21 mouse cellular contexts compared by ENCODE assay signal in the genomic region with DNA sequence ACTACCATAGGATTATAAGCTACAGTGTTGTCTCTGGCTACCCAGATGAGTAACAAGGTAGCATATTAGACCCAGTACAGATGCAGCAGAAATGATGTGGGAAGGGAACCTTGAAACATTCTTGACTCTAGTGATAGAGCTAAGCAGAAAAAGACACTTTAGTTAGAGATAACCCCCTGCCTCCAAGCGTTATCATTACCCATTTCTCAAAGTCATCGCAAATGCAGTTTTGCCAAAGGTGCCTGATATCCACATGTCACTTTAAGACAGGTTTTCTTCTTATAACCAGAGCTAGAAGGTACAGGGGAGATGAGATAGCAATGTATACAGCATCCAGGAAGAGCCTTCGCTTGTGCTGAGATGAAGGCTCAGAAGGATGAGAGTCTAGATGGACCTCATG.
"Had no signal": no experiment of that assay in that cellular context is flagged by ENCODE, and none has a peak within 500 bp of the region (broad histone marks: within the 10 kb centered on the region; RNA-seq: fewer than 3 reads in every experiment).

No protein-coding gene starts in this region.

- DNase-seq: kidney, adult 18-20 months; kidney, adult 9 months; kidney, postnatal 14 days; kidney, postnatal 4 days; layer of hippocampus, postnatal 36 days; lung, adult 18-20 months; lung, postnatal 10 days; lung, postnatal 36 days; retina, postnatal 1 day; thymus, adult 18-20 months; thymus, postnatal 36 days had no signal

- H3K36me3 ChIP-seq: lung, embryonic 15.5 days; midbrain, embryonic 10.5 days; midbrain, embryonic 13.5 days; neural tube, embryonic 13.5 days had no signal

- H3K9me3 ChIP-seq: lung, embryonic 15.5 days; midbrain, embryonic 10.5 days; midbrain, embryonic 13.5 days; neural tube, embryonic 13.5 days had no signal

- H3K9ac ChIP-seq: lung, embryonic 15.5 days; midbrain, embryonic 13.5 days; neural tube, embryonic 13.5 days had no signal

- H3K4me2 ChIP-seq: lung, embryonic 15.5 days; midbrain, embryonic 13.5 days; neural tube, embryonic 13.5 days had no signal

- H3K27me3 ChIP-seq: lung, embryonic 15.5 days; megakaryocyte, embryonic 14.5 days; midbrain, embryonic 13.5 days; neural tube, embryonic 13.5 days had no signal

- H3K27ac ChIP-seq: lung, embryonic 15.5 days; midbrain, embryonic 10.5 days; midbrain, embryonic 13.5 days; neural tube, embryonic 13.5 days had no signal

- ATAC-seq: inflammation-experienced regulatory T-cells, adult 6 months; intestine, embryonic 16.5 days; midbrain, embryonic 13.5 days; midbrain, embryonic 16.5 days had no signal

- H3K4me3 ChIP-seq: left cerebral cortex, adult 2 months; lung, embryonic 15.5 days; megakaryocyte, embryonic 14.5 days; midbrain, embryonic 10.5 days; midbrain, embryonic 13.5 days; myocyte; neural tube, embryonic 13.5 days had no signal

- H3K4me1 ChIP-seq: lung, embryonic 15.5 days; megakaryocyte, embryonic 14.5 days; midbrain, embryonic 10.5 days; midbrain, embryonic 13.5 days; neural tube, embryonic 13.5 days had no signal
